Mouse (Mus musculus) gastrocnemius, postnatal 4 days (tissue): ENCODE measurements at regions not wholly inside any gene's neighbourhood (a gene's known extent, or its start where the extent isn't known, plus 50 kb on each side); places are given as distances from the start of the nearest gene placed in this dataset.

Experiments used
- DNase-seq, 2 experiments: peaks; one replicate each; pipeline ENCODE4 v3.0.0; 2021 to 2022; ENCODE audit warnings: low spot score in 2 of 2, mixed read lengths in 2 of 2

GRCm38 (mm10) chr16:8351424-8351823 is 73.5 kb downstream of the Tmem114 start:
- no peak for DNase-seq

DNA sequence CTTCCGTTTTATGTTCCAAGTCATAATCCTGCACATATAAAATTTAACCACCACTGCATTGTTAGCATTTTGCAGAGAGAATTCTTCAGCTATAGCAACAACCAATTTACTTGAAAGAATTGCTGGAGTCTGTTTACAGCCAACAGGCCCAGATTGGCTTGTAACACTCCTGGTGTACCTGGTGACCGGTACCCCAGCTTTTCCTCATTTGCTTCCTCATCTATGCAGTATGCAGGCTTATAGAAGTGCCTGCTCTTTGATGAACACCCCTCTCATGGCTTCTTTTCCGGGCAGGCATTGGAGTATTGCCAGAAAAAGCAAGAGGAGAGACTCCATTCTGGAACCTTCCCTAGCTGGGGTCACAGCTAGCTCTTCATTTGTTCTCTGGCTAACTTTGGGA is 75.8 kb downstream of the Tmem114 start:
- DNase-seq: no peak

DNA sequence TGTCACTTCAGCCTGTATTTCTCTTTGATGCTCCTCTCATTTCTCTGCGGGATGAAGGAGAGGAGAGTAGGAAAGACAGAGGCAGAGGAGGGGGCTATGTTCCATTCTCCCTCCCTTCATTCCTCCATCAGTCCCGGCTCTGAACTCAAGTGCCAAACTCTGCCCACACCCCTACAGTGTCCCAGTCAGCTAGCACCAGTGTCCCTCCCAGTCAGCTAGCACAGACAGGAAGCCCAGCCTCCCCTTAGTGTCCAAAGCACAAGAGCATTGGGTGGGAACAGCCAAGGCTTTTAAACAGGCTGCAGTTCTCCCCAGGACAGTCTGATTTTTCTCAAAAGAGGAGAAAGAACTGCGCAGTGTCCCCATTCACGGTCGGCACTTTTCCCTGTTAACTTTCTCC is 76.3 kb downstream of the Tmem114 start:
- DNase-seq: no peak

- no peak for DNase-seq
Measured at GRCm38 (mm10) chr16:8345216-8345615, 79.7 kb downstream of the Tmem114 start.

- DNase-seq: peak in 1 of 2 experiments; percentile 24
Measured at GRCm38 (mm10) chr16:8333081-8333710, 91.7 kb downstream of the Tmem114 start.

DNA sequence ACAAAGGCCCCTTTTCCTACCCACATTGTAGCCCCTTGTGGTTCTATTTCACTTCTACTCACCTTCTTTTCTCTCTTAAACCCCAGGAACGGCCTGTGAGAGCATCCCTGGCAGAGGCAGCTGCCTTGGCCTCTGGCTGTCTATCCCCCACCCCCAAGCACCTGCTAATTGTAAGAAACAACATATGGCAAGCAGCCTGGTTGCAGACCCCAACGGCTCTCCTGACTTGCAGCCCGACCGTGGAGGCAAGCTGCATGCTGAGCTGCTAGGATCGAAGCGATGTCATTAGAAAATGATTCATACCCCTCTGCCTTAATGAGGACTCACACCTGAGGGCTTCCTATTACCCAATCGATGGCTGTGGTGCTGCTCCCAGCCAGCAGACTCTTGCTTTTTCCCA is 112.9 kb downstream of the Tmem114 start:
- no peak for DNase-seq

DNA sequence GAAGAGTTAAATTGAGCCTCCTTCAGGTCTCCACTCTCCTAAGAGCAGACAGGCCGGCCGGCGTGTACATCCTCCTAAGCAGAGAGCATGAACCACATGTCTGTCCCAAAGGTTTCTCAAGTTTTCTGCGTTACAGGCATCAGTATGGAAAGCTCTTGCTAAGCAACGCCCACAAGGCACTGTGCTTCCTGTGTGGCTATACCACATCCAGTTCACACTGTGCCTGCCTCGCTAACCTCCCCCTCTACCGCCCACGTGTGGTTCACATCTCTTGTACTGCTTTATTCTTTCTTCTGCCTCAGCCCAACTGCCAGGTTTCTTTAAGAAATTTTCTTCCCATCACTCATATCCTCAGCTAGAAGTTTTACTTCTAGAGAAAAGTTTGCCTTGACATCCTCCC is 118.5 kb downstream of the Tmem114 start:
- DNase-seq: no peak
